Mouse (Mus musculus): ENCODE measurements around the gene Nynrin. TPM values are rescaled to one million over a fixed set of nuclear protein-coding genes. Genes with fewer than 3 reads are reported as not detected.

Gene Nynrin
- 1 to 10 TPM; 1.1 to 6.0 TPM for total RNA-seq (2023)

DNA sequence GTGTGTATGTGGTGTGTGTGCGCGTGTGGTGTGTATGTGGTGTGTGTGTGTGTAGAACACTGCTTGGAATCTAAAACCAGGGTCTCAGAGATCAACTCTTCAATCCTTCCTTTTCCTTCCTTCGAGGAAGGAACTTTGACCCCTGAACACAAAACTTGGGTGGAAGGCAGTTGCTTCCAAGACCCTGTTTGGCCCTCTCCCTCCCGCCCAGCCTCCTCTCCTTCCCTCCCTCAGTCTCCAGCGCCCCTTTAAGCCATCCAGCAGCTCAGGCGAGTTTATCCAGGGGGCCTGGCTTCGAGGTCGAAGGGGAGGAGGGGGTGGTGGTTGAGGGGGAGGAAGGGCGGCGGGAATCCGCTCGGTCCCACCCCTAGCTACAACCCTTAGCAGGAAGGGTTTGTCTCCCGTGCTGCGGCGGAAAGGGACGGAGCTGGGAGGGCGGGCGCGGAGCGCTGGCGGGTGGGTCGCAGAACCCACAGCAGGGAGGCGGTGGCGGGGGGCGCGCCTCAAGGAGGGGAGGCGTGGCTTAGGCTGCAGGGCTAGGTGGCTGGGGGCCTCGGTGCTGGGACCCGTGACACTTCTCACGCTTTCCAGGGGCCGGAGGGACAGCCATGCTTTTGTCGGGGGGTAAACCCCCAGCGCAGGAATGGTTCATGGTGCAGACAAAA is at the start of gene Nynrin:
Gene Nynrin (plus strand): TSS at position 390 of the 665 bp plus-strand sequence.

DNA sequence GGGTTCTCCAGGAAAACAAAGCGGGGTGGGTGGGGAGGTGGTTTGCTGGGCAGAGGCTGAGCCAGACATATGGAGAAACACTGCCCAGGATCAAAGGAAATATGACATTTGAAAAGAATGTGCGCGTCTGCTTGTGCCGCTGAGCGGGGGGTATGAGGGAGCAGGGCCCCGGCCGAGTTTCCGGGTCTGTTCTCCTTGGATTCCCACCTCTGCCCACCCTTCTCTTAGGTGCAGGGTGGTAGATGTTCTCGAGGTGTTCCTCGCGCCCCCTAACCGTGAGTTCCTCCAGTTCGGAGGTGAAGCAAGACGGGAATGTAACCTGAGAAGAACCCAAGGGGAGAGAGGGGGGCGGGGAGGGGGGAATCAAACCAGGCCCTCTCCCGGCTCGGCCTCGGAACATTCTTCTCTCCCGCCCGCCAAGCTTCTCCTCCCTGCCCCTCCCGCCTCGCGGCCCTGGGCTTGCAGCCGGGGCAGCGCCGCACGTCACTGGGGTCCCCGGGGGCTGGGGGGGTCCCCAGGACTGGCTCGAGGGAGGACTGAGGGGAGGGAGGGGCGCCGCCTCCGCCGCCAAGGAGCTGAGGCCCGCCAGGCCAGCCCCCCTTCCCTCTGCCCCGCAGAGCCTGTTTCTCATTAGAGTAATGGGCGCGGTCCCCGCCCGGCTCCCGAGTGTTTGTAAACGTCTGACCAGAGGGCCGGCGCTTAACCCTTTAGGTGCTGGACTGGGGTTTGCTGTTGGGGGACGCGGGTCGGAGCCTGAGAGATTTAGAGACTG is 30.6 kb upstream of the Nynrin start, which contains the start of gene Nfatc4:
Gene Nfatc4 (plus strand): TSS at position 154 of the 772 bp plus-strand sequence.

DNA sequence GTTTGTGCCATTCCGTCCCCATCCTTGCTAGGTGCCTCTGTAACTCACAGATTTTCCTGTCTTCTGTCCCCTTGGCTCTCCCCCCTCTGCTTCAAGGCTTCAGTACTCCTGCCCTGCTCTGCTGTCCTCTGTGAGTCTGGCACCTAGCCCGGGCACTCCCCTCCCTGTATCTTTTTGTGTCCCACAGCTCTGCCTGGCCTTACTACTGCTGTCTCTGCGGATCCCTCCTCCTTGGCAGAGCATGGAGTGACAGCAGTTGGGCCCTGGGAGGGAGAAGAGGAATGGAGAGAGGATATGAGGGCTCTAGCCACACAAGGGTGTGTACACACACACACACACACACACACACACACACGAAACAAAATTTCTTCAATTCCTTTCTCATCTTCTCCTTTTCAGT is 30.4 kb downstream of the Nynrin start, which contains the start of gene Cbln3:
Gene Cbln3 (minus strand): TSS at position 227 of the 400 bp plus-strand sequence.

DNA sequence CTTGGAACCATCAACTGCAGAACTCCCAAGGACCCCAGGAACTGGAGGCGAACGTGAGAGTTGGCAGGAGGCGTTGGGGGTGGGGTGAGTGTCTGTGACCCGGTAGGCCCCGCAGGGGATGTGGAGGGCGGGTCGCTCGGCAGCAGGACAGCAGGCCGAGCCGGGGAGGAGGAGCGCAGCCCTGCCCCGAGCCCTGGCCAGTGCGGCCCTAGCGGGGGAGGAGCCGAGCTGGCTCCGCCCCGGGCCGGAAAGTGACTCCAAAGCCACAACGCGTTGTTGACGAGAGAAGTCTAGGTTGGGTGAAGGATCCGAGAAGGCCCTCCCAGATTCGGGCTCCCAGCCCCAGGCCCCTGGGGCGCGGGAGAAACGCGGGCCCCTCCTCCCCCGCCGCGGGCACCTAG is 30.9 kb downstream of the Nynrin start, which contains the start of gene Khnyn:
Gene Khnyn (plus strand): TSS at position 235 of the 401 bp plus-strand sequence.

DNA sequence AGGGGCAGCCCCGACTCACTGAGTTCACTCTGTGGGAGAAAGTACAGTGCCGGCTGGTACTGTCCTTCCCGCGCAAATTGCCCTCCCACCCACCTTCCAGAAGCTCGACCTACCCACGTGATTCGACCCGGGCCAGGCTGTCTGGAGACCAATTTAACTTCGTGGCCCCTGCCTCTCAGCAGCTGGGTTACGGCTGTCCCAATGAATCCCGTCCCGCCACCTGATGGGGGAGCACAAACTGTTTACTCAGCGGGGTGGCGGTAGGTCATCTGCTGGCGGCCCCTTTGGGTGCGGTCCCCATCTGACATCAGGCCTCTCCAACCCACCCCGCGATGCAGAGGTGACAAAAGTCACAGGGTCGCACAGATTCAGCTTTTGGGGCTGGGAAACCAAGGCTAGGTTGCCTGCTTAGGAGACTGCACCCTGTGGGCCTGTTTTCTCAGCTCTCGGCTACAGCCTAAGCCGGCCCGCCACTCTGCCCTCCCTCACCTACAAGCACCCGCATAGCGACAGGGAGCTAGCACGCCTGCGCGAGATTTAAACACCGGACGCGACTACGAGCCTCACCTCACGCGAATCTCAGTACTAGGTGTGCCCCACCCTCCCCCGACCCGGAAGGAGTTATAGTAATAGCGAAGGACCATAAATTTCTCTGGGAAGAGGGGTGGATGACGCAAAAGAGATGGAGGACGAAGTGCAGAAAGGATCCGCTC is 46.0 kb downstream of the Nynrin start, which contains the start of gene Sdr39u1:
Gene Sdr39u1 (minus strand): TSS at position 593 of the 713 bp plus-strand sequence.

Other genes with a start within 250 kb of the Nynrin start
- gene Rec8, start 236.0 kb upstream of the Nynrin start, total RNA-seq (2023): 1 to 10 TPM in 1 of 2 experiments, not detected in 1; 1.3 TPM
- gene Ipo4, start 218.1 kb upstream of the Nynrin start, total RNA-seq (2023): 10 to 100 TPM; 70.5 to 88.4 TPM
- gene Gm49378, start 216.1 kb upstream of the Nynrin start, total RNA-seq (2023): 1 to 10 TPM; 4.0 to 4.6 TPM
- 10 to 100 TPM; 43.9 to 52.9 TPM for gene Tm9sf1, start 210.2 kb upstream of the Nynrin start, total RNA-seq (2023)
- gene Tssk4, start 203.8 kb upstream of the Nynrin start, total RNA-seq (2023): 1 to 10 TPM; 4.1 to 5.9 TPM
- 10 to 100 TPM; 44.5 to 56.7 TPM for gene Mdp1, start 193.5 kb upstream of the Nynrin start, total RNA-seq (2023)
- 10 to 100 TPM; 19.3 to 25.8 TPM for gene Gmpr2, start 182.1 kb upstream of the Nynrin start, total RNA-seq (2023)
- 100 to 1,000 TPM; 182 to 187 TPM for gene Nedd8, start 181.9 kb upstream of the Nynrin start, total RNA-seq (2023)
- gene Tinf2, start 172.2 kb upstream of the Nynrin start, total RNA-seq (2023): 100 to 1,000 TPM in 1 of 2 experiments, 10 to 100 TPM in 1; 94.4 to 113 TPM
- gene Tgm1, start 140.1 kb upstream of the Nynrin start, total RNA-seq (2023): 1 to 10 TPM; 4.4 to 4.9 TPM
- gene Rabggta, start 131.7 kb upstream of the Nynrin start, total RNA-seq (2023): 100 to 1,000 TPM in 1 of 2 experiments, 10 to 100 TPM in 1; 82.0 to 104 TPM
- 10 to 100 TPM; 16.5 to 19.4 TPM for gene Dhrs1, start 108.3 kb upstream of the Nynrin start, total RNA-seq (2023)
- gene Nop9, start 108.3 kb upstream of the Nynrin start, total RNA-seq (2023): 10 to 100 TPM; 31.3 to 38.2 TPM
- gene Cideb, start 95.6 kb upstream of the Nynrin start, total RNA-seq (2023): not detected
- gene Ltb4r2, start 92.6 kb upstream of the Nynrin start, total RNA-seq (2023): 1 to 10 TPM; 1.4 to 1.5 TPM
- gene Ltb4r1, start 88.0 kb upstream of the Nynrin start, total RNA-seq (2023): under 1 TPM; 0.52 to 0.95 TPM
- gene Adcy4, start 69.9 kb upstream of the Nynrin start, total RNA-seq (2023): 1 to 10 TPM in 1 of 2 experiments, under 1 TPM in 1; 0.15 to 1.0 TPM
- gene Ripk3, start 65.1 kb upstream of the Nynrin start, total RNA-seq (2023): 10 to 100 TPM; 55.9 to 66.9 TPM
- gene Nfatc4, start 30.9 kb upstream of the Nynrin start, total RNA-seq (2023): not detected
- not detected for gene Cbln3, start 30.4 kb downstream of the Nynrin start, total RNA-seq (2023)
- gene Khnyn, start 30.9 kb downstream of the Nynrin start, total RNA-seq (2023): 10 to 100 TPM; 68.1 to 75.9 TPM
- gene Sdr39u1, start 46.3 kb downstream of the Nynrin start, total RNA-seq (2023): 10 to 100 TPM; 32.2 to 52.6 TPM
- gene Cma1, start 90.7 kb downstream of the Nynrin start, total RNA-seq (2023): 1 to 10 TPM in 1 of 2 experiments, not detected in 1; 1.2 TPM
- gene Cma2, start 97.0 kb downstream of the Nynrin start, total RNA-seq (2023): not detected
- not detected for gene Mcpt1, start 164.0 kb downstream of the Nynrin start, total RNA-seq (2023)
- gene Mcpt9, start 176.5 kb downstream of the Nynrin start, total RNA-seq (2023): not detected
- not detected for gene Mcpt2, start 188.0 kb downstream of the Nynrin start, total RNA-seq (2023)
- 1 to 10 TPM in 1 of 2 experiments, under 1 TPM in 1; 0.71 to 2.5 TPM for gene Mcpt4, start 208.3 kb downstream of the Nynrin start, total RNA-seq (2023)
- gene Mcpt8, start 231.3 kb downstream of the Nynrin start, total RNA-seq (2023): 1 to 10 TPM in 1 of 2 experiments, not detected in 1; 2.7 TPM
- not detected for gene Ctsg, start 248.6 kb downstream of the Nynrin start, total RNA-seq (2023)

Data from T-cell, adult 66 days (primary cell).